Mouse (Mus musculus) thymus, adult 2 months (tissue): ENCODE results near the gene Prkcb.
A peak's percentile ranks its signal among the peaks of the same experiment; 100 is the strongest.

Source experiments
- CTCF ChIP-seq: fragments of 200-500 bp; IDR thresholded peaks from 2 replicates; pipeline ENCODE4 v1.5.1; 2012; ENCODE audit warnings: mild to moderate bottlenecking, control low read depth, low read length, moderate library complexity, borderline replicate concordance; ENCODE audit not compliant: control insufficient read depth, poor library complexity, insufficient read depth; ENCODE audit errors: extremely low read depth
- POLR2A ChIP-seq: fragments of 200-500 bp; IDR thresholded peaks from 2 replicates; pipeline ENCODE4 v1.6.1; 2012; ENCODE audit warnings: mild to moderate bottlenecking, low read length, control low read depth, moderate library complexity; ENCODE audit not compliant: control insufficient read depth, poor library complexity, insufficient read depth; ENCODE audit errors: extremely low read depth

DNA sequence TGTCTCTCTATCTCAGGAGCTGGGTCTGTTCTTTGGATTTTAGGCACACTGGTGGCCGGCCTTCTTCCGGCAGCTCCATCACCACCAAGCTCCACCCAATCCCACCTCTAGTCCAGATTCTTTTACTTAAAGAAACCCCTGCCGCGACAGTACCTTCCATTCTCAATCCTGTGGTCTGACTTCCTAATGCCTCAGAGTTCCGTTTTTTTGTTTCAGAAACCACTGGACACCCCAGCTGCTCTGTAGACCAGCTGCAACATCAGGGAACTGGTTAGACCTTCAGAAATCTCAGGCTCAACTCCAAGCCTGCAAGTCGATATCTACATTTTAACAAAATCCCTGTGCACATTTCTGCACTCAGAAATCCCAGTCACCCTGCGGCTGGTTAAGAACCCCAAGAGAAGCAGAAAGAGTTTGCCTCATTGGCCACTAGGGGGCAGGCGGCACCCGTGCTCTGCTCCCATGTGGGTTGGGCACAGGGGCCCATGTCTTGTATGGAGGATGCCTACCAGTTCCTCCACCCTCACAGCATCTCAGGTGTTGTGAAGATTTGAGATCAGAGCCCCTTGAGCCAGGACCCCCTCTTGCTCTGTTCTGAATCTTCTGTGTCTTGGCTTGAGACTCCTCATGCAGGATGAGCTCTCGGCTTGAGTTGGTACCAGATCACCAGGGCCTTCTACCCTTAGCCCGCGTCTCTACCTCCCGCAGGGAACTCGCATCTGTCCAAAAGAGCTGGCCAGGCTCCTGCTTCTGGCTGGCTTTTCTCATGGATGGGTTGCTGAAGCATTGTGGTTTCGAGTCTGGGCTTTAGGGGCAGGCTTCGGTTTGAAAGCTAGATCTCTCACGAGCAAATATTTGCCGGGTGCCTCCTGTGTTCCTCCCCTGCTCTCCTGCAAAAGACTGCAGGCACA is 182.1 kb downstream of the Prkcb start:
- TF ChIP-seq POLR2A (no peak), CTCF (peak; percentile 89; the same call in 1 of the 2 replicates)
